Mouse (Mus musculus) cerebellum, postnatal 36 days (tissue): Measurements from ENCODE around the gene Aoc2.
"Not testable (repeated sequence)": the region's sequence is repeated elsewhere in the genome, so short reads cannot be mapped to it uniquely, and the experiment has no call there.

Experiments
- DNase-seq, 2 experiments: peaks; one replicate each; pipeline ENCODE4 v3.0.0; 2021 to 2022; ENCODE audit warnings: mixed read lengths in 2 of 2

Gene Aoc2

GRCm38 (mm10) chr11:101315665-101316500, 9.0 kb upstream of the Aoc2 start, which contains the start of gene Psme3:
TSS of gene Psme3 (plus strand) at chr11:101316213.
- peak; percentile 92 to 95 for DNase-seq

- DNase-seq = no peak
Observed at GRCm38 (mm10) chr11:101316501-101316917, 8.4 kb upstream of the Aoc2 start.

DNA sequence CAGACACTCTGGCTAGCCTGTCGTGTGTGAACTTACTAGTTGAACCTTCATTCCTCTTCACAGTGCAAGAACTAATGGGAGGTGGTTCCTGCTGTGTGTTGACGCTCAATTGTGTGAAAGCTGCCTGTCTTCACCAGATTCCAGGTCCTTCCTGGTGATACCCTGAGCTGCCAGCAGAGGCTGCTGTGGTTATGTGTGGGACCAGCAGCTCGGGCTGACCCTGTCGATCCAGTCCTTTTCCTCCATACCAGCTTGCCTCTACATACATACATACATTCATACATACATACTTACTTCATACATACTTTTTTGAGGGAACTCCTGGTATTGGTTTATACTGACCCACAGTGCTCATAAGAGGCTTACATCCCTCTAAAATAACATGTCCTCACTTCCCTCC, 1.3 kb upstream of the Aoc2 start:
- peak; percentile 72 for DNase-seq

DNA sequence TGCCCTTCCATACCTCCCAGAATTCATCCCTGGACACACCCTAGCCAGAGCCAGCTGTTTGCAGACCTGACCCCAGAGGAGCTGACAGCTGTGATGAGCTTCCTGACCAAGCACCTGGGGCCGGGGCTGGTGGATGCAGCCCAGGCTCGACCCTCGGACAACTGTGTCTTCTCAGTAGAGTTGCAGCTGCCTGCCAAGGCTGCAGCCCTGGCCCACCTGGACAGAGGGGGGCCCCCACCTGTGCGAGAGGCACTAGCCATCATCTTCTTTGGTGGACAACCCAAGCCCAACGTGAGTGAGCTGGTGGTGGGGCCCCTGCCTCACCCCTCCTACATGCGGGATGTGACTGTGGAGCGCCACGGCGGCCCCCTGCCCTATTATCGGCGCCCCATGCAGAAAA, 338 bp downstream of the Aoc2 start:
- not testable (repeated sequence) for DNase-seq

DNA sequence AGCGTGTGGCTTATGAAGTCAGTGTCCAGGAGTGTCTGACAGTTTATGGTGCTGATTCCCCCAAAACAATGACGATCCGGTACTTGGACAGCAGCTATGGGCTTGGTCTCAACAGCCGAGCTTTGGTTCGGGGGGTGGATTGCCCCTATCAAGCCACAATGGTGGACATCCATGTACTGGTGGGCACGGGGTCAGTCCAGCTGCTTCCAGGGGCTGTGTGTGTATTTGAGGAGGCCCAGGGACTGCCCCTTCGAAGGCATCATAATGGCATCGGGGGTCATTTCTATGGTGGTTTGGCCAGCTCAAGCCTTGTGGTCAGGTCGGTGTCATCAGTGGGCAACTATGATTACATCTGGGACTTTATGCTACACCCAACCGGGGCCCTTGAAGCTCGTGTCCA, 1.3 kb downstream of the Aoc2 start:
- no peak for DNase-seq

DNA sequence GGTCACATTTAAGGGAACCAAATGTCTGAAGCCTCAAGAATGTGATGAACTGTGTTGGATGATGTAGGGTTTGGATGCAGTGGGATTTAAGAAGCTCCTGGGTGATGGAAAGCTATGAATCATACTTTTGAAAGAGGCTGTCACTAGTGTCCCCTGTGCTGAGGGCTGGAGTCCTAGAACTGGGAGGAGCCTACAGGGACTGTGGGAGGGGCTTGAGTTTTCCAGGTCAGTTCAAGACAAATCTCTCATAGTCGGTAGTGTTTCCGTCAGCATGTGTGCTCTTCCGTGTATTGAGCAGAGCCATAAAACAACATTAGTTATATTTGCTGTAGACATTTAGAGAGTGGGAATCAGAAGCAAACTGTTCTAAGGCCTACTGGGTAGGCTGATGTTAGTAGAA, 2.4 kb downstream of the Aoc2 start:
- DNase-seq = no peak

DNA sequence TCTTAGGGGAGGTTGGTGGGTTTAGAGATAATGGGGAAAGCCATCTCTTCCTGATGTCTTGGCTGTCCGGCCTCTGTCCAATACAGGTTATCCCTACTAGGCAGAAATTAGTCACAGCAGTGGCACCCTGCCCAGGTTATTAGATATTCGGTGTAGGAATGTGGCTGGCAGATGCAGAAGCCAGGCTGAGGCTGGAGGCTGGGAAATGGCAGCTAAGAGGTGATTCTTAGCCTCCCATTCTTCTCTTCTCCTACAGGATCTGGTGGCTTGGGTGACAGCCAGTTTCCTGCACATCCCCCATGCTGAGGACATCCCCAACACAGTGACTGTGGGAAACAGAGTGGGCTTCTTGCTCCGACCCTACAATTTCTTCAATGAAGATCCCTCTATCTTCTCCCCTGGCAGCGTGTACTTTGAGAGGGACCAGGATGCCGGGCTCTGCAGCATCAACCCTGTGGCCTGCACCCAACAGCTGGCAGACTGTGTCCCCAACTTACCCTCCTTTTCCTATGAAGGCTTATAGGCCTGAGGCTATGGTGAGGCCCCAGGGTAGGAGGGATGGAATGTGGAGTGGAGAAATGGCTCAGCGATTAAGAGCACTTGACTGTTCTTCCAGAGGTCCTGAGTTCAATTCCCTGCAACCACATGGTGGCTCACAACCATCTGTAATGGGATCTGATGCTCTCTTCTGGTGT, 4.2 kb downstream of the Aoc2 start:
- no peak for DNase-seq

DNA sequence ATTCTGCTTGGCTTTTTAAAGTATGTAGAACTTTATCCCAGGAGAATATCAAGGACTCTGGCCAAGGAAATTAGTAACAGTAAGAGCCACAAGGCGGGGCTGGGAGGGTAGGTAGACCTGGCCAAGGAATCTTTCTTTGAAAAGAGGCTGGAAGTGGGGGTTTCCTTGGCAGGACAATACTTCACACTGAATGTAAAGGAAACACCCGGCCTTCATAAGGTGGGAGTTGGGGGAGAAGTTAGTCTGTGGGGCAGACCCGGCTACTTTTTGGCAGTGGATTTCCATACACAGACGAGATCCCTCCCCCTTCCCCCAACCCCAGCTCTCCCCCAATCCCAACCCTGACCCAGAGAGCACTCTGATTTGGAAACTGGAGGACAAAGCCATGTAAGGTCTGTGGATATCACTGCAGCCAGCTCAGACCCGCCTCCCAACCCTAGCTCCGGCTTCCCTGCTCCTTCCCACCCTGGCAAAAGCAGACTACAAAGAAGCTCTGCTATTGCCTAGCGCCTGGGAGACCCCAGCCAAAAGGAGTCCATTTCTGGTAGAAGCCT, 5.6 kb downstream of the Aoc2 start, which contains the start of gene Aoc3:
Gene Aoc3, plus strand, starts transcription at position 235 of the 554 bp plus-strand sequence.
- DNase-seq = no peak

DNA sequence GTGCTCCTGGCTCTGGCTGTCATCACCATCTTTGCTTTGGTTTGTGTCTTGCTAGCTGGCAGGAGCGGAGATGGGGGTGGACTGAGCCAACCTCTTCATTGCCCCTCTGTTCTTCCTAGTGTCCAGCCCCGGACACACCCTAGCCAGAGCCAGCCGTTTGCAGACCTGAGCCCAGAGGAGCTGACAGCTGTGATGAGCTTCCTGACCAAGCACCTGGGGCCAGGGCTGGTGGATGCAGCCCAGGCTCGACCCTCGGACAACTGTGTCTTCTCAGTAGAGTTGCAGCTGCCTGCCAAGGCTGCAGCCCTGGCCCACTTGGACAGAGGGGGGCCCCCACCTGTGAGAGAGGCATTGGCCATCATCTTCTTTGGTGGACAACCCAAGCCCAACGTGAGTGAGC, 6.1 kb downstream of the Aoc2 start:
- DNase-seq = not testable (repeated sequence)

GRCm38 (mm10) chr11:101332537-101332936, 7.7 kb downstream of the Aoc2 start:
- DNase-seq = no peak

DNA sequence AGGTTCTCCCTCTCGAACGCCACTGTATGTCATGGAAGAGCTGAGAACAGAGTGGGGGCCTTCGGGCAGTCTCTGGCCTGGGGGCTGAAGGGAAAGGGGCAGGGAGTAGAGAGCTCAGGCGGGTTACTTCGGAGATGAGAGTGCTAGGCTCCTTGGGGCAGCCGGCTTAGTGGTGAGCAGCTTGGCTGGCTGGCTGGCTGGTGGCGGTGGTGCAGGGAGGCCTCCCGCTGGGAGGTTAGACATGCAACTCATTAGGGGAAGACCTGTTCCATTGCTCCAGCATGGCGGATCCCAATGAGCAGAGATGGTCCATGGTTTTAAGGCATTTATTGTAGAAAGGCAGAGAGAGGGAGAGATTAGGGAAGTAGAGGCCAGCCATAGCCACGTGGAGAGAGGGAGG, 9.2 kb downstream of the Aoc2 start:
- no peak for DNase-seq

GRCm38 (mm10) chr11:101334516-101334915, 9.7 kb downstream of the Aoc2 start:
- no peak for DNase-seq

DNA sequence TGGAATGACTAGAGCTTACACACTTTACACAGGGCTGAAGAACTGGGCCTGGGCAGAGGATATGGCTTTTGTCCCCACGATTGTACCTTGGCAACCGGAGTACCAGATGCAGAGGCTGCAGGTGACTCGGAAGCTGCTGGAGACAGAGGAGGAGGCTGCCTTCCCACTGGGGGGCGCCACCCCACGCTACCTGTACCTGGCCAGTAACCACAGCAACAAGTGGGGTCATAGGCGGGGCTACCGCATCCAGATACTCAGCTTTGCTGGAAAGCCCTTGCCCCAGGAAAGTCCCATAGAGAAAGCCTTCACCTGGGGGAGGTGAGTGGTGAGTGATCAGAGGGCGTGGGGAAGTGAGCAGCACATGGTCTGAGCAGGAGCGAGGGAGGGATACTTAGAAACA, 10.8 kb downstream of the Aoc2 start:
- DNase-seq = peak in 1 of 2 experiments; percentile 9

GRCm38 (mm10) chr11:101338123-101338760, 13.4 kb downstream of the Aoc2 start:
- peak; percentile 24 to 29 for DNase-seq

- DNase-seq = no peak
Observed at GRCm38 (mm10) chr11:101347083-101347775, 22.4 kb downstream of the Aoc2 start.

- DNase-seq = no peak
Observed at GRCm38 (mm10) chr11:101348774-101349173, 23.9 kb downstream of the Aoc2 start.

DNA sequence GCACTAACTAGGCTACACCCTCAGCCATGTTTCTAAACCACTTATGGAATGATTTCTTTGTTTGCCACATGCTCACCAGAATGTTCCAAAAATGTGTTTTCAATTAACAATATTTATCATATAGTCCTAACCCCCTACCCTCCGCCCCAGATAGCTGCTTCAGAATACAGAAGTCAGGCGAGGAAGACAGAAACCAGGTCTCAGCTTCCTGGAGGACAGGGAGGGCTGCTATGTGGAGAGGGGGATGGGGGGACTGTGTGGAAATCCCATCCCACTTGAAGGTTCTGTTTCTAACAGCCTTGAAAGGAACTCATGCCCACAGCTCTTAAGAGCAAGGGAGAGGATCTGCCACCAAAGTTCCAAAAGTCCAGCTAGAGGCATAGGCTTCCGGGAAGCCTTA, 24.4 kb downstream of the Aoc2 start:
- DNase-seq = no peak

GRCm38 (mm10) chr11:101351100-101351720, 26.3 kb downstream of the Aoc2 start:
- DNase-seq = no peak

DNA sequence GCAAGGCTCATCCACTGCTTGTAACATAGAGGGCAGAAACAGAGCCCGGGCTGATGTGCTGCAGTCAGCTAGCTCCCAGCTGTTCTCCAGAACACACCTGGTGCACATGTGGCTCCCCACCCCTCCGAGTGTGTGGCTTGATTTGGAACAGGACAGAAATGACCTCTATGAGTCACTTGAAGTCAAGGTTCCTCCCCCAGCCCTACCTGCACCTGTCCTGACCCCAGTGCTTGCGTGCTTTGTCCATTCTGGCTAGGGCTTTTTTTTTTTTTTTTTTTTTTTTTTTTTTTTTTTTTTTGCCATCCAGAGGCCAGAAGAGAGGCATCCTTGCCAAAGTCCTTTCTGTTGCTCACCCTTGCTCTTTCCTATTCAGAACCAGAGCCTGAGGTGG, 26.9 kb downstream of the Aoc2 start:
- no peak for DNase-seq

DNA sequence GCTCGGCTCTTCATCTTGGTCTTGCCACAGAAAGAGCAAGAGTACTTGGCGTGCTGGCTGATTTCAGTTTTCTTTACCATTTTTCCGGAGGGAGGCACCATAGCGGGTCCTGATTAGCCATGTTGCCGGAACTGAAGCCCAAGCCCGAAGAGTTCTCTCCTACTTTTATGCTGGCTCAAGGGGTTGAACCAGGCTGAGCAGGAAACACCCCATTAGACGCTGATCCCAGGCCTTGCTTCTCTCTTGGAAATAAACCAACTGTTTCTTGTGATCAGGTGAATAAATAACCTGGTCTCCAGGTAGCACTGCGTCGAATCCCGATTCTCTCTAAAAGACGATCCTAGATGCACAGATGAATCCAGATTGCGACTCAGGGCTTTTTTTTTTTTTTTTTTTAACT, 28.6 kb downstream of the Aoc2 start:
- no peak for DNase-seq

DNA sequence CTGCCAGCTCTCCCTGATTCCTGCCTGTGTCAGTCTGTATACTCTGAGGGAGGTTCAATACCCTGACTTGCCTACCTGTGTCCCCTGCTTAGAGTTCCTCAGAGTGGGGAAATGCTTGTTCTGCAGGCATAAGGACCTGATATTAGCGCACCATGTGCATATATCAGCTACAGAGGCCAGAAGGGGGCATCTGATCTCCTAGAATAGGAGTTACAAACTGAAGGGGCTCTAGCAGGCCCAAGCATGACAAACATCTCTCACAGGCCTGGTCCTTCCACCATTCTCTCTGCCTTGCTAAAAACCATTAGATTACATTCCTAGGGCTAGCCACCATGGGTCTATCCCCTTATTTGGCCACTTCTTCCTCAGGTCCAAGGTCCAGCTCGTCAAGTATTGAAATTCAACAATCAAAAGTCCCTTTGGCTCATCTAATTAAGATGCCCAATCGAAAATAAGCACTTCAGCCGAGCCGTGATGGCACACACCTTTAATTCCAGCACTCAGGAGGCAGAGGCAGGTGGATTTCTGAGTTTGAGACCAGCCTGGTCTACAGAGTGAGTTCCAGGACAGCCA, 29.7 kb downstream of the Aoc2 start:
- DNase-seq = no peak

GRCm38 (mm10) chr11:101355916-101356315, 31.1 kb downstream of the Aoc2 start:
- DNase-seq = no peak
